Mouse (Mus musculus): ENCODE results near the gene Madd. TPM values are rescaled to one million over a fixed set of nuclear protein-coding genes. Genes with fewer than 3 reads are reported as not detected.
"Not testable (repeated sequence)": the region's sequence is repeated elsewhere in the genome, so short reads cannot be mapped to it uniquely, and the experiment has no call there.

Gene Madd
- total RNA-seq, 2 experiments from 2014 or later: 5.3 to 6.0 TPM

- DNase-seq: no peak
Measured at GRCm38 (mm10) chr2:91125101-91125500, 58.5 kb downstream of the Madd start.

DNA sequence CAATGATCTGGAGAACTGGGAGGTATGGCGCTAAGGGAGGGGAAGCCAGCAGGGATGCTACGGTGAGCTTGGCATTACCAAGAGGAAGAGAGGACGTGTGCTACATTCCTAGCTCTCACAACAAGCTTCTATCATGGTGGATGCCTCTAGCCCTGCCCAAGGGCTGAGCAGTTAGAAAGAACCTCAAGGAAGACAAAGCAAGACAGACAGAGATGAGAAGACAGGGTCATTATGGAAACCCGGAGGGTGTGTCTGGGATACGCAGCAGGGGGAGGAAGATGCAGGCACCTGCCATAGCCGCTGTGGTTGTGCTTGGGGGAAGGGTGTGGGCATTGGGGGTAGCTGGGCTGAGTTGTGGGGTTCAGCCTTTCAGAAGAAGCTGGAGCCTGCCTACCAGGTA, 60.1 kb downstream of the Madd start:
- DNase-seq: no peak

- DNase-seq: no peak
Measured at GRCm38 (mm10) chr2:91121497-91121896, 62.1 kb downstream of the Madd start.

GRCm38 (mm10) chr2:91121011-91121410, 62.6 kb downstream of the Madd start:
- no peak for DNase-seq

GRCm38 (mm10) chr2:91120261-91120671, 63.4 kb downstream of the Madd start:
- no peak for DNase-seq

GRCm38 (mm10) chr2:91119551-91119950, 64.1 kb downstream of the Madd start:
- no peak for DNase-seq

GRCm38 (mm10) chr2:91119061-91119460, 64.6 kb downstream of the Madd start:
- no peak for DNase-seq

DNA sequence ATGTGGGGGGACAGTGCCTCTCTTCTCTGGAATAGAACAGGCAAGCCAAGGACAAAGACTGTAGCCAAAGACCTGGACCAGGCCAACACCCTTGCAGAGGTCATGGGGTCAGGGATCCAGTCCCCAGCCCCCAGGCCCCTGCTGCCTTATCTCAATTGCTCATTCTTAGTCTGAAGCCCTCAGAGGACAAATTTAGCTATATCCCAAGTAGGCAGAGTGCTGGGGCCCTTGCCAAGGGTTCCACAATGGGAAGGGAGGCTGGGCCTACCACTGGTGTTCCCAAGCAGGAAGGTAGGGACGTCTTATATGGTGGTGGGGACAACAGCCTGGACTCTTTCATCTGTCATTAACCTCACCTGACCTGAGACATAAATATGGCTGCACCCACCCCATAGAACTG, 65.0 kb downstream of the Madd start:
- DNase-seq: no peak

DNA sequence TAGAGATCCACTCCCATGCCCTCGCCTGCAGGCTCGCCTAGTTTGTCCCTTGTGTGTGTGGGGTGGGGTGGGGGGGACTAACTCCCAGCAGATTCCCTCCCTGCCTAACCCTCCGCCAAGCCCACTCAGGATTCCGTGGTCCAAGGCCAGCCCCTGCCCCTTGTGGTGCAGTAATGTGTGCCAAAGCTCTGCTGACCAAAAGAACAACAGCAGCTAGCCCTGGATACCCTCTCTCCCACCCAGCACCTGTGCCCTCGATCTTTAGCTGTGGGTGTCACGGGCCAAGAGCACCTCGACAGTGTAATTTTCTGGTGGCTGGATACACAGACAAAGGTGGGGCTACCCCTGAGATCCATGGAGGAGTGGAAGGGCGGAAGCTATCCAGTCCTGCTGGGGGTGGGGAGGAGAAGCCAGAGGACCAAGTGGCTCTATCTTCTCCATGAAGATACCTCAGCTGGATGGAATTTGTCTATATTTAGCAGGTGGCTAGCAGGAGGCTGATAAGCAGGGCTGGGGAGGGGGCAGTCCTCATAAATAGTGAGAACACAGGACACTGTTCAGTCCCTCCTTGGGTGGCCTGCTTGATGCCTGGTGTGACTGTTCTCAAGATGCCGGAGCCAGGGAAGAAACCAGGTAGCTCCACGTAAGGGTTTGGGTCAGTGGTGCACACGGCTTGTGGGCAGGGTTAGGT, 65.9 kb downstream of the Madd start, which contains the start of gene Mybpc3:
Gene Mybpc3 (plus strand): TSS at position 560 of the 691 bp plus-strand sequence.
- no peak for DNase-seq

DNA sequence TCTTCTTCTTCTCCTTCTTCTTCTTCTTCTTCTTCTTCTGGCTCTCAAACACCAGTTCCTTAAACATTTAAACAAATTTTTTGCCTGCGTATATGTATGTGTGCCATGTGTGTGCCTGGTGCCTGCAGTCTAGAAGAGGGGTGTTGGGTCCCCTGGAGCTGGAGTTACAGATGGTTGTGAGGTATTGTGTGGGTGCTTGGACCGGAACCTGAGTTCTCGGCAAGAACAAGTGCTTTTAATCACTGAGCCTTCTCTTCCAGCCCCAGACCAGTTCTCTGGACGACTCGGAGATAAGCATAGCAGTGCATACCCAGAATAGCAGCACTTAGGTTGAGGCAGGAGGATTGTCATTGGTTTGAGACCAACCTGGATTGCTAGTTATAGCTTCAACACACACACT, 66.8 kb downstream of the Madd start:
- DNase-seq: no peak

DNA sequence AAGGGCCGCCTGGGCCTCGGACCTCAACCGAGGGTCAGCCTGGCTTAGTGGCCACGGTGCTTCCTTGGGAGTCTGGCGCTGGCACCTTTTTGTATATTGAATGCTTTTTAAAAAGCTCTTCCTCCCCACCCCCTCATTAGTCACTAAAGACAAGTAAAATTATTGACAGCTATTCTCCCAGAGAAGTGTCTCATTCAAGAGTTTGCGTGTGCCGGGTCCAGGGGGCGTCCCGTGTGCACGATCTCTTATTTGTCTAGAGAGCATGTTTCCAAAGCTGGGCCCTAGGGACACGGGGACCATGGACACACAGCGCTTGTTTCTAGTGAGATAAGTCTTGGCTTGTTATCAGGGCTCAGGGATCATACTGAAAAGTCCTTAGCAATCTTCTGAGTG, 68.1 kb downstream of the Madd start:
- DNase-seq: no peak

DNA sequence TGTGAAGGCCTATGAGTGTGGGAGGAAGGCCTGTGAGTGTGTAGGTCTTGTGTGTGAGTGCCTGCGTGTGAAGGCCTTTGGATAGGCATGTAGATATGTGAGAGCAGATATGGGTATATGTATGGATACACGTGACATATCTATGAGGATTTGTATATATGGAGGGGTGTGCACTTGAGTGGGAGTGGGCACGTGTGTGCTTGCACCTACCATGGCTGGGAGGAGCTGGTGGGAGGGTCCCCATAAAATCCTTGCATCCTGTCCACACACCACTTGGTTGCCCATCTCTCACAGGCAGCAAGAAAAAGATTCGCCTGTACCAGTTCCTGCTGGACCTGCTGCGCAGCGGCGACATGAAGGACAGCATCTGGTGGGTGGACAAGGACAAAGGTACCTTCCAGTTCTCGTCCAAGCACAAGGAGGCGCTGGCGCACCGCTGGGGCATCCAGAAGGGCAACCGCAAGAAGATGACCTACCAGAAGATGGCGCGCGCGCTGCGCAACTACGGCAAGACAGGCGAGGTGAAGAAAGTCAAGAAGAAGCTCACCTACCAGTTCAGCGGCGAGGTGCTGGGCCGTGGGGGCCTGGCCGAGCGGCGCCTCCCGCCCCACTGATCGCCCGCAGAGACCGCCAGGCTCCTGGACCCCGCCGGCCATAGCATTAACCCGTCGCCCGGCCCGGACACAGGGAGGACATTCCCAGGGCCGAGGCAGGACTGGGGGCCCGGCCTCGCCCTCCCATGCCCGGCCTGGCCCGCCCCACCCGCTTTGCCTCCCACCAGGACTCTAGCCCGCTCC, 68.7 kb downstream of the Madd start:
- peak; percentile 99 for DNase-seq

DNA sequence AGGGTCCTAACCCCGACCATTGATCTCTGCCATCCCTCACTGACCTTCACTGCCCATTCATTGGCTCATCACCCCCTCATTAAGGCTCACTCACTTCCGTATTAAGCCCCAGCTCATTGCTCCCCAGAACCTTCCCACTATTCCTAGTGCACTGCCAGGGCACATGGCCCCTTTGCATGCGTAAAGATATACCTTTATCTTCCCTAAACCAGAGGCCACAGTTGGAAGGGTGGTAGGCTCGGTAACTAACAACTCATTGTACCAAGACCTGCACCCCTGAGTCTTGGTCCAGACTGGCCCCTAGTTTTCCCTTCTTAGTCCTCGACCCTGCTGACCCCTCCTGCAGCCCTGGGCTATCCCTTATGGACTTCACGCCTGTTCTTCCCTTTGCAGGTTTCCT, 69.8 kb downstream of the Madd start:
- DNase-seq: no peak

DNA sequence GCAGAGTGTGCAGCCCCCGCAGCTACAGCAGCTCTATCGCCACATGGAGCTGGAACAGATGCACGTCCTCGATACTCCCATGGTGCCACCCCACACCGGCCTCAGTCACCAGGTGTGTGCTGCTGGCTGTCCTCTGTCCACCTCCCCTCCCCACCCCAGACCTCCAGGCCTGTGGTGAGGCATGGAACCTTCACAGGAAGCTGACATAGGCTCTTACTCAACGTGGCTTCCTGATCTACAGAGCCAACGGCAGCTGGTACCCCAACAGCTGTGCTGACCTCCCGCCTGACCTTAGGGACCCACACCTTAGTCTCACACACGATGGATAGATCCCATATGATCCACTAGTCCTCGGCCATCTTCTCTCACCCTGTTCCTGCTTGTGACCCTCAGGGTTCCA, 70.3 kb downstream of the Madd start:
- no peak for DNase-seq

DNA sequence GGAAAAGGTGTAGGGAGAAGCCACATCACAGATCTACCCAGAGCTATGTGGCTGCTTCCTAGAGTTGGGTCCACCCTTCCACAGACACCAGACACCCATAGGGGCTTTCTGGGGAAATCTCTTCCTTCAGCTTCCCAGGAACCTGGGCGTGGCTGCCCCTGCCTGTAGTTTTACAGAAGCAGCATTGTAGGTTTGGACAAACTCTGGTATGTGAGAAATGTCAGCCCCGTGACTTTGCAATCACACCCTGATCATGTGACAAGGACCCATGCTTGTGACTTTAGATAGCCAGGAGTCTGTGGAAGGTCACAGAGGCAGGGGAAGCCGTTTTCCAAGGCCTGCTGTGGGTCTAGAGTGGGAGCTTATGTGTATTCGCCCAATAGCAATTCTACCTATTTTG, 71.1 kb downstream of the Madd start:
- DNase-seq: no peak

GRCm38 (mm10) chr2:91111832-91112231, 71.8 kb downstream of the Madd start:
- DNase-seq: not testable (repeated sequence)

GRCm38 (mm10) chr2:91110429-91110828, 73.2 kb downstream of the Madd start:
- no peak for DNase-seq

DNA sequence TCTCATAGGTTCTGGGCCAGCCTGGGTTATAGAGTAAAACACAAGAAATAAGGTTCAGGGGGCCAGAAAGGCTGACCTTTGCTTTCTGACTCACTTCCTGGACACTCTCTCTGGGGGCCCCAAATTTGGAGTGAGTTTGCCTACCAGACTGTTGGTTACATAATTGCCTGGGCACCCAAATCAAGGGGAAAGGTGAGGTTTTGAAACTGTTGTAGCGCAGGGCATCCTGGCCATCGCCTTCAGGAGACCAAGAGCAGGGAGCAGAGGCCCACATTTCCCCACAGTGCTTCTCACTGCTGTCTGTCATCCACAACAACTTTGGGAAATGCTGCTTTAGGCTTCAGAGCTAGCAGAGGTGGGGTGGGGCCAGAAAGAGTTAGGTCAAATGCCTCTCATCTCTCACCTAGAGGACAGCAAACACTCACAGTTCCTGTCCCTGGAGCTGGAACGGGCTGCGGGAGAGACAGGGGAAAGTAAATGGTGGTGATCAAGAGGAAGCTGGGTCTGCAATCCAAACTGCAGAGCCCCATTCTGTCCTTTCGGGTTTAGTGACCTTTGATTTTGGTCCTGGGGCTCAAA, 73.7 kb downstream of the Madd start:
- DNase-seq: no peak

DNA sequence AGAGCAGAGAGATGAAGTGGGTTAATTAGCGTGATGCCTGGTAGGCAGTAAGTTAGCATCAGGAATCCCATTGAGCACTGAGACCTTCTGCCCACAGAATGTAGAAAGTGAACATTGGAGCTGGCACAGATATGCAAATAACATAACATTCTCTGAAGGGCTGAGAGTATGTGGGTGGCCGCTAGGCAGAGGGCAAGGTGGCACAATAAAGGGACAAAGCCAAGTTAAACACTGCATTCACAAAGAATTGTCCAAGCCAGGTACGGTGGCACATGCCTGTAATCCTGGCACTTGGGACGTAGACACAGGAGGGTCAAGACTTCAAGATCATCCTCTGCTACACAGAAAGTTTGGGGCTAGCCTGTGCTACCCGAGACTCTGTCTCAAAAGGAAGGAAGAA, 74.4 kb downstream of the Madd start:
- no peak for DNase-seq

DNA sequence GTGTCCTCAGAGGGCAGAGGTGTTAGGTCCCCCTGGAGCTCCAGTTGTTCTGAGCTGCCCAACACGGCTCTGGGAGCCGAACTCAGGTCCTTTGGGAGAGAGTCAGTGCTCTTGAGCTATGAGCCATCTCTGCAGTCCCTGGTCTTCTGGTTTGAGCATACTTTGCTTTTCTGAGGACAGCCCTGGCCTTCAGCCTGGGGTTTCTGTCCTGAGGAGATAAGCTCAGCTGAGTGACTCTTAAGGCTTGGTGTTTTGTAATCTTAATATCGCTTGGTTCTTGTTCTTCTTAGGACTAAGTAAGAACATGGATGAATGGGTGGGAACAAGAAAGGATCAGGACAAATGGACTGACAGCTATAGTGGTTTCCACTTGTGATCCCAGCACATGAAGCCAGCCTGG, 75.5 kb downstream of the Madd start:
- no peak for DNase-seq

DNA sequence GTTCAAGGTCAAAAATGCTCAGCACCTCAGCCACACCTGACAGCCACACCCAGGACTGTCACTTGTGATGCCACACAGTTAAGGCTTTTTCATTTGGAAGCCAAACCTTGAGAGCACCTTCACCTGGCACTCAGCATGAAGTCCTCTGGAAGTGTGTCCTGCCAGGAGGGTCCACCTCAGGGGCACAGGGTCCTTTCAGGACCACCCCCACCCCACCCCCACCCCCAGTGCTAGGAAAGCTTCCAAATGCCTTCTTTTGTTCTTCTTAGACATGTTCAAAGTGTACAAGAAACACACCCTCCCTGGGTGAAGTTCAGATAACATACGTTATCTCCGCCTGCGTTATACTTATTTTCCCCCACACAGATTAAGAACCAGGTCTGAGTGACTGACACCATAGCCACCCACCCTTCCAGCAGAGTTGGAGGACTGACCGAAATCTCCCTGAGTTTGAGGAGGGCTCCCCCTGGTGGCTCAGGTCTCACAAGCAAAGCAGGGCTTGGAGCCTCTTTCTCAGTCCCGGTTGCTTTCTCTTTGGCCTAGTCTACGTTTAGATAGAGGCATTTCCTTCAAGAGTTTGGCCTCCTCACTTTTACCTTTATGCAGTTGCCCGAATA, 82.4 kb downstream of the Madd start:
- peak; percentile 97 for DNase-seq

DNA sequence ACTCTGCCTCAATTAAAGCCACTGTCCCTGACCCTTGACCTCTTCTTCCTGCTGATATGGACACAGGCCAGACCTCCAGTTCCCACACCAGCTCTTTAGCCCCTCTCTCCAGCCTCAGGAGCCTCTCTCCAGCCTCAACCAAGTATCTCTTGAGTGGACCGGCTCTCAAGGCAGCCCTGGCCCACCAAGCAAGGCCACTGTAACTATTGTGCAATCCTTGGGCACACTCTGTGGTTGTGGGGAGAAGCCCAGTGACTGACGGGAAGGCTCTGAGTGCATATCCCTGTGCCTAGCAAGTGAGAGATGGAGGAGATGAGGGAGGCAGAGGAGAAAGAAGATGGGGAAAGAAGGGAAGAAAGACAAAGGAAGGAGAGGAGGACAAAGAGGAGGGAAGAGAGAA, 85.5 kb downstream of the Madd start:
- no peak for DNase-seq

DNA sequence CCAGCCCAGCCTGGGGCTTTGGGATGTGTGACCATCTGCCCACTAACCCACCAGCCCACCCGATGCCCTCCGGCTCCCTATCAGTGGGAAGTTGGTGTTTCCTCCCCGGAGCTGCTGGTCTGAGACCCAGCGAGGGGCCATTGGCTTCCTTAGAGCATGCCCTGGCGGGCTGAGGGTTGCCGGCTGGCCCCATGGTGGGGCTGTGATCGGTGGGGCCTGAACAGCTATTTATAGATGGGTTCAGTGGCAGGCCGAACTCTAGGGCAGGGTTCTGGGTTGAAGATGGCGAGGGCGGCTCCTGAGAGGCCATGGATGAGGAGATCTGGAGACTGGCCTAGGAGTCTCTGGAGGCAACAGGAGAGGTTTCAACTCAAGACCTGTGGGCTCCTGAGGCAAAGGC, 86.6 kb downstream of the Madd start:
- no peak for DNase-seq
